Mouse (Mus musculus) ovary, postnatal 14 days (tissue): Measurements from ENCODE around the gene Tent2.
"Not testable (repeated sequence)": the region's sequence is repeated elsewhere in the genome, so short reads cannot be mapped to it uniquely, and the experiment has no call there.

ENCODE experiments used
- DNase-seq: peaks from one replicate; pipeline ENCODE4 v3.0.0; 2022; ENCODE audit warnings: low spot score

The Tent2 gene

DNA sequence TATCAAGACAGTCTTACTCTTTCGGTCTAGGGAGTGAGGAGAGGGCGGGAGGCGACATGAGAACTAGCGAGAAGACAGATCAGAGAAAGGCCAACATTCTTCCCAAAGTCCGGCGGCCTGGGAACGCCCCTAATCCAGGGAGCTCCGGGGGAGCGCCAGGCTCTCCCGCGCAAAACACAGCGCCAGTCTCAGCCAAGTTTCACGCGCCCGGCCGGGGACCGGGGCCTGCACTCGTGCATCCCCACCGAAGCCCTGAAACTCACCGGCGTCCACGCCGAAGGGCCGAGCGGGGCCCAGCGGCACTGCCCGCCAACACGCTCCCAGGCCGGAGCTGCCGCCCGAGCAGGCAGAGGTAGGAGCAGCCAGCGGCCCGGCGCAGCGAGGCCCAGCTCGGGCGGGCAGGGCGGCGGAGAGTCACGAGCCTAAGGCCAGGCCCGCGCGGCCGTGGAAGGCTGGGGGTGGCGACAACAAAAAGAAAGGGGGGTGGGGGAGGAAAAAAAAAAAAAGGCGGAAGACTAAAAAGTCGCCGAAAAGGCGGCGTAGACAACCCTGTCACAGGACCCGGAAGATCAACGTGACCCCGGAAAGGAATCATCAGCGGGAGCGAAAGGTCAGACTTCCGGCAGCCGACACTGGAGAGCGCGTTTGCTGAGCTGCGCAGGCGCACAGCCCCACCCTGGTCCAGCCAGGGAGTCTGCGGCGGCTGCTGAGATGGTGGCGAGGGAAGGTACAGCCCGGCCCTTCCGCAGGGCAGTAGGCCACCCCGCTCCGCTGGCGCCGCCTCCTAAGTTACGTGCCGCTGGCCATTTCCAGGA lies at the start of gene Tent2:
Gene Tent2 (minus strand): TSS at position 555 of the 815 bp plus-strand sequence.
- peak; percentile 82 for DNase-seq

DNA sequence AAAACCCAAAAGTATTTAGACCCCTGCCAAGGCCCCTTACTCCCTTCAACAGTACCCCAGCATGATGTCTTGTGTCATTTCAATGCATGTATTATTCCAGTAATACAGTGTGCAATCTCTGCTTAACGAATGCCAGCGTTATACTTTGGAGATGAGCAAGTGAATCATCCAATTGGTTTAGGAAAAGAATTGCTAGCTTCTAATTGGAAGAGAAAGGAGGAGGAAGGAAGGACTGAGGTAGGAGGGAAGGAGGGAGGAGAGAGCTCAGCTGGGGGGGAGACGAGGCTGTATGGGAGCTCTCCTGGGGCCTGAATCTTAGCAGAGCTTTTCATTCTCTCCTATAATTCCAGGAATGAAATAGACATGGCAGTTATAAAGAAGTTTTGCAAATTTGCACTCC lies 49.0 kb upstream of the Tent2 start:
- no peak for DNase-seq

DNA sequence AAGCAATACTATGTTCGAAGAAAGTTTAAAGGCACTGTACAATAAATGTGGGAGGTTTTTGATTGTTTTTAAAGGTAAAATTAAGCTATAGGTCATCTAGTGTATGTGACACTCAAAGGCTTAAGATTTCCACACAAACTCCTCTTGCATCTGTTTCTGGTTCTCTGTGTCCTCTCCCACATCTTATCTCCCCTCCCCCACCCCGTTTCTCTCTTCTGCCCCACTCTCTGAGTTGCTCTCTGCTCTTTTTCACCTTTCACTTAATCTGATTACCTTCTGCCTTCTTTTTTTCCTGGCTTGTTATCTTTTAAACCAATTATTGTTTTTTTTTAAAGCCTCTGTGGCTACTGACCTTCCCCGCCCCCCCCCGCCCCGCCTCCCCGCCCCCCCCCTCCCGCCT lies 47.4 kb upstream of the Tent2 start:
- DNase-seq, result no peak

DNA sequence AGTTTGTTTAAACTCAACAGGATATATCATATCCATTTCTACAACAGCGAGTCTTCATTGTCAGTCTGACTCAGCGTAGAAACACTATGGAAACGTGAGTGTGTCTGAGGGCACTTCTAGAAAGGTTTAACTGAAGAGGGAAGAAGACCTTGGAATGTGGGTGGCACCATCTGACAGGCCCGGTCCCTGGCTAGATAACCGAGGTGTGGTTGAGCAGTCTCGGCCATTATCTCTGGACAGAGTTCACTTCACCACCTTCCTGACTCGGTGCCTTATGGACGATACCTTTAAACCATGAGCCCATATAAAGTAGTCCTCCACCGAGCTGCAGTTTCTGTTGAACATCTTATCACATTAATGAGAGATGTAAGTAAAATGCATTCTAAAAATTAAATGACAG lies 46.9 kb upstream of the Tent2 start:
- DNase-seq, result no peak

DNA sequence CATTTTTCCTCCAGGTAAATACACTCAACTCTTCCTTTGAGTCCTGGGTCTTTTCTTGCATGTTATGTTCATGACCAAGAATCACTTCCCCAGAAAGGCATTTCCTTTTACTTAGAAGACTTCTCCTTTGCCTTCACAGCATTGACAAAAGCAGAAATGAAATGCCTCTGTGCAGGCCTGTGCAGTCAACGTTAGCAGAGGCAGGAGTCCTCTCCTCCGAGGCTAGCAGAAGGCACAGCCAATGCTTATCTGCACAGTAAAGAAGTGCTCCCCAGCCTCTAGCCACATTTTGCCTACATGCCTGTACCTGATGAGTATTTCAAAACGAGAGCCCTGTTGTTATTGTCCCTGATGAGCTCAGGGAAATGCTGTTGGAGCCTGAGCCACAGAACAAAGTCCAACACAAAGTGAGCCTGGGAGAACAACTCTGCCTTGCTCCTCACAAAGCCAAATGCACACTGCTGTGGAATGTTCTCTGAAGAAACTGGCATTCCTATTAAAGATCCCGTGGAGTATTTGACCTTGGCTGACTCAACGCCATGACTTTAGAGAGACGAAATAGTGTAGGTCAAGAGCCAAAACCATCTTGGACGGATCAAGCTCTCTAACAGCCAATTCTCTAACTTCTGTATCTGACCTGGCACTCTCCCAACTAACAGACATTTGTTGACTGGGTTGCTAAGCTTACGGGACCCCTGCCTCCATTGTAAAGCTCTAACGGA lies 45.7 kb upstream of the Tent2 start:
- DNase-seq, result no peak

DNA sequence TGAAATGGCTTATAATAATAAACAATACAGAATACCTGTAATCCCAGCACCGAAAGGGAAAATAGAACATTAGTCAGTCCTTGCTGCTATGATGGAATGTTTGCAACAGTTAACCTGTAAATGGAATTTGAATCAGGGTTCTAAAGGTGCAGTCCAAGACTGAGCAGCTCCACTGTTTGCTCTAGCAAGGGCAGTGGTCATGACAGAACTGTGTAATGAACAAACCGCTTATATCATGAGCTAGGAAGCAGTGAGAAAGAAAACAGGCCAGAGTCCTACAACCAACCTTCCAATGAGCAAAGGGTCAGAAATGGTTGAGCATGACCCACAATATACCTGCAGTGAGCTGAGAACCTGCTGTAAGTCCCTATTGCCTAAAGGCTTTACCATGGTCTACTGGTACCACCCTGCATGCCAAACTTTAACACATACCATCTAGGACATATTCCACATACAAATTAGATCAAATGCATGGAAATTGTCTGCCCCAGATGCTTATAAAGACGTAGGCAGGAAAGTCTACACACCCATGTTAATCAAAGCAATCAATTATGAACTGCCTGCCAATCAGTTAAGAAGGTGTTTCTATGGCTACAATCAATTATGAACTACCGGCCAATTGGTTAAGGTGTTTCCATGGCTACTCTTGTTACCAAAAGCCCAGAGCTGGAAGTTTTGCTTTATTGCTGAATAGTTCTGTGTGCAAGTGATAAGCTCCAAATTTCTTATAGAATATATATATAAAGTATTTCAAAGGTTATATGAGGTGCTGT lies 42.3 kb upstream of the Tent2 start:
- DNase-seq, result no peak

DNA sequence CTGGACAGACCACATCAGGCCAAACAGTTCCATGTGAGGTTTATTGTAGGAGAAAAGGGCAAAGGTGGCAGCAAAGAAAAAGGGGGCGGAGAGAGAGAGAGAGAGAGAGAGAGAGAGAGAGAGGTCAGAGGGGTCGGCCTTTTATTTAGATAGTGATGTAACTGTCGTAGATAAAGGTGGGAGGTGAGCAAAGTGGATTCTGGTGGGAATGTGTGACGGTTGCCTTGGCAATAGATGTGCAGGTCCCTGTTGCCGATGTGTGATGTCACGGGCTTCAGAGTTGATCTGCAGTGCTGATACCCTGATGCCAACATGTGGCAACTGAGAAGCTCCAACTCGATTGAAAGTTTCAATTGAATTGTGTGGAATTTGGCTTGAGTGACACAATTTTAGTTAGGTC lies 40.1 kb upstream of the Tent2 start:
- DNase-seq, result no peak

DNA sequence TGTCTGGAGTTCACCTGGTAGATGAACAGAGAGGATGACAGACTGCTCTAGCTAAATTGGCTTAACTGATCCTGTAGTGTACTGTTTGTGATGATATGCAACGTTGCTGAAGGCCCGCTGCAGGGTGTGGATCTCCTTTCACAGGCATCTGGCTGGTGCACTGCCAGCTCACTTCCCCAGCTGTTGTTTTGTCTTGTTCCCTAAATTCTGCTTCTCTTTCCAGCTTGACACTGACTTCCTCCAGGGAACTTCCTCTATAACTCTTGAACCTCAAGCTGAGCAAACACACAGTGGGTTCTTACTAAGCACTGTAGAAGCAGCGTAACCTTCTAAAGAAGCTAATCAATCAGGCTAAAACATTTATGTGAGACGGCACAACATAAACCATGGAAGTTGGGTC lies 38.8 kb upstream of the Tent2 start:
- no peak for DNase-seq

DNA sequence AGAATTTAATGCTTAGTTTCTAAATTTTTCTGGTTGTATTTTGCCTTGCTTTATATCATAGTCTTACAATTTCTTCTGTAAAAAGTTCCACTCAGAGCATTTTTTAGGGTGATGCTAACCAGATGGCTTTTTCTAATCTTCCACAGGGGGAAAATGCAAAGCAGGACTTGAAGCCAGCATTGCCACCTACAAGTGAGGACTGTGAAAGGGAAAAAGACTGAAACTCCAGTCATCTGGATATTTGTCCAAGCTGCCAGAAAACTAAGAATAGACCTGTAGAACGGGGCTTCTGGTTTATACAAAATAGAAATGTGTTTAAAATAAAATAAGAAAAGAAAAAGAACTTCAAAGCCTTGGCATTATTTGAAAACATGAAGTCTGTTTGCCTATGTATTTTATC lies 19.6 kb upstream of the Tent2 start:
- DNase-seq, result no peak

DNA sequence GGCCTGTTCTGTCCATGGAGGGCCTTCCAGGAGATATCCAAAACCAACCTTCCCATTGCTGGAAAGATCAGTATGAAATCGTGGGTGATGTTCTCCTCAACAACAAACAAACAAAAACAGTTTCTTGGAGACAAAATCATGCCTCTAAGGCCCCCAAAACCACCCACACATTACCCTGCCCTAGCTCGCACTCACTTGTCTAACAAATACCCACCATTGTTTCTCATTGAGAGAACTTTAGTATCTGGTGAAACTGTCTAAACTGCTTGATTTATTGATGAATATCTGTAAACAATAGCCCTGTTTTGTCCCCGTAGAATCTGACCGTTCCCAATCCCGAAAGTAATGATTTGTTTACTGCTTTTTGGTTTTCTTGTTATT lies 451 bp upstream of the Tent2 start:
- no peak for DNase-seq

DNA sequence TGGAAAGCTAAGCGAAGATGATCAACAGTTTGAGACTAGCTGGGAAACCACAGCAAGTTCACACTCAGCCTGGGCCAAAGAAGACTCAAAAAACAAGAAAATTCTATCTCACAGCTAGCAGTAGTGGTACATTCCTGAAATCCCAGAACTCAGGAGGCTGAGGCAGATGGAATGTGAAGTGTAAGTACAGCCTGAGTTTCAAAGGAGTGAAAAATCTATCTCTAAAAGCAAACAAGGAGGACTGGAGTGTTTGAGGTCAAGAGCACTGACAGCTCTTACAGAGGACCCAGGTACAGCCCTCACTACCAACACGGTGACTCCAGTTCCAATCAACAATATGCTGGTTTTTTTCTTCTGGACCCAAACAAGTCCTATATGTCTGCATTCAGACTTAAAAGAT lies 2.8 kb downstream of the Tent2 start:
- DNase-seq, result no peak

DNA sequence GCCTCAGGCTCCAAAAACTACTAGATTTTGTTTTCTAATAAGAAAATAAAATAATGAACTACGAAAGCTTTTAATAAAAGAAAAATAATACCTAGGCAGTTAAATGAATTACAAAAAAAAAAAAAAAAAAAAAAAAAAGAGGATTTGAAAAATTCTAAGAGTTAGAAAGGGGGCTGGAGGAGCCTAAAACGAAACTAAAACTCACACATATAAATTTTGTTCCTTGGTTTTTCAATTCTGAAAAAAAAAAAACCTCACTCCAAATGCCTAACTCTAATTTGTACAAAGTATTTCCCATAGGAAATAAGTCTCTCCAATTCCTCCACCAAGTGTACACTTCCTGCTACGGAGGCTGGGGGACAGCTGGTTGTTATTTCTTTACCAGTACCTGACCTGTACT lies 3.4 kb downstream of the Tent2 start:
- no peak for DNase-seq

DNA sequence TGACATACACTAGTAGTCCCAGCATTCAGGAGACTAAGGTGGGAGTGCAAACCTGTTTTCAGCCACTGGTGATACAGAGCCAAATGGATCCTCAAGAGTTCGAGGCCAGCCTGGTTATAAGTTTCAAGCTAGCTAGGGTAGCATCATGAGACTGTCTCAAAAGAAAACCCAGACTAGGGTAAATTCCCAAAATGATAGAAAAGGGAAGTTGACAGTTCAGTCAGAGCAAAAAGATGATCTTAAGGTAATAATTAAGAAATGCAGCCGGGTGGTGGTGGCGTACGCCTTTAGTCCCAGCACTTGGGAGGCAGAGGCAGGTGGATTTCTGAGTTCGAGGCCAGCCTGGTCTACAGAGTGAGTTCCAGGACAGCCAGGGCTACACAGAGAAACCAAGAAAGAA lies 4.4 kb downstream of the Tent2 start:
- DNase-seq, result not testable (repeated sequence)

DNA sequence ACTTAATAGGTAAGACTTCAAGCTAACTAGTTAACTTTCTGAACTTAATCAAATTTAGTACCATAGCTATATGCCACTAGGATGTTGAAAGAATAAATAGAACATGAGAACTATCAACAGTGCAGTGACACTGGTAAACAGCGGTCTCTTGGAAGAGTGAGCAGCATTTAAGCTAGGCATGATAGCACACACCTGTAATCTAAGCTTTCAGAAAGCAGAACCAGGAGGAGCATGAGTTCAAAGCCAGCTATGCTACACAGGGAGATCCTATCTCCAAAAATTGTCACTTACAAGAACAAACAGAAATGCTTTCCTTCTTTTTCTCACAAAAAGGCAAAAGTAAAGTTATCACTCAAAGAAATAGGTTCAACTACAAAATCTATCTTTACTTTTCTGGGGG lies 11.8 kb downstream of the Tent2 start:
- no peak for DNase-seq

DNA sequence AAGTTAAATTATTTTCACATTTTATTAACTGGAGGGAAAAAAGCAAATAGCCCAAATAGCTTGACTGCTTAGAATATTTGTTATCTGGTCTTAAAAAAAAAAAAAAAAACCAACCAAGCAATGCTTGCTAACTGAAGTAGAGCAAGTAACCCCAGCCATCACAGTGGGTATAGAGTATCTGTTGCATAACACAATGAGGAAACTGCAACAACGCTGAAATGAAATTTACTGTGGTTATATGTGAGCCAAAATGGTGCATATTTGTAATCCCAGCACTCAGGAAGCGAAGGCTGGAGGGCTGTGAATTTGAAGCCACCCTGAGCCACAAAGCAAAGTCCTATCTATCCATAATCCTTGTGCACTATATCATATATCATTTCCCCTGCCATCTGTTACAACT lies 12.7 kb downstream of the Tent2 start:
- DNase-seq, result no peak

DNA sequence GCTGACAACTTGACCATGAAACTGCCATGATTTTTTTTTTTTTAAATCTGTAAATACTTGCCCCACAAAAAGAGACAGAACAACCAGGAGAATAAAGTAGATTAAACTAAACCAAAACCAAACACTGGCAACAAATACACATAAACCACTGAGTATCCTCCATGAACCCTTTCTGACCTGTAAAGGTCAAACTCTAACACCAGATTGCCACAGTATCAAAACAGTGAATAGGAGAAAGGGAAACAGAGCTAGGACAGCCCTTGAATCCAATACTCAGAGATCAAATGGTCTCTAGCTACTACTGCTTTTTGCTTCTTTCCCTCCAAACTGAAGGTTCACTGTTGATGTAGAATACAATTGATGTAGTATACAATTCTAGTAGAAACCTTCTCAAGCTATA lies 14.6 kb downstream of the Tent2 start:
- no peak for DNase-seq

DNA sequence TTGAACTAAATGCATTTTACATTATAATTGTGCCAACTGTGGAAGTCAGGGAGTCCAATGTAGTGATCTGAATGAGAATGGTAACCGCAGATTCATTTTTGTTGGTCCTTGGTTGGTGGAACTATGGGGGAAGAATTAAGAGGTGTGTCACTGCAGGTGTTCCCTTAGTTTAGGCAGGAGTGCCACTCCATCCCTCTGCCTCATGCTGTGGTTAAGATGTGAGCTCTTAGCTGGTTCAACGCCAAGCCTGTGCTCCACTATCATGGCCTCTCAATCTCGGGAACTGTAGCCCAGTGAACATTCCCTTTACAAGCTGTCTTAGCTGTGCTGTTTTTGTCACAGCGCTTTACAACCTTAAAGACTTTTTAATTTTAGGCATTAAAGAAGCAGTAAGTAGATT lies 28.9 kb downstream of the Tent2 start:
- no peak for DNase-seq

DNA sequence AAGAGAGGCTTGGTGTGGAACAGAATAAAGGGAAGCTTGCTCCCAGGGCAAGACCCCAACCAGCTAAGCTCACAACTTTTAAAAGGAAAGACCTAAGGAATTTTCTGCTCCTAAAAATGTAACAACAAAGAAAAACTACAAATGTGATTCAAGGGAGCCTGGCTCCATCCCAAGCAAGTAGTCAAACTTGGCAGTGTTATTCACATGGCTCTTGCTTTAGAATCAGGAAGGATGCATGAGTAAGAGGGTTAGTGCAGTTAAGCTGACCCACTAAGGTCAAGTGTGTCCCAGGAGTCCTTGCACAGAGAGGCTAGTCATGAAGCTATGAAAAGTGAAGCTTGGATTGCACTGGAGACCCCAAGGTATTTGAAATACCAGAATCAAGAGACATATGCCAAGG lies 29.7 kb downstream of the Tent2 start:
- DNase-seq, result no peak

DNA sequence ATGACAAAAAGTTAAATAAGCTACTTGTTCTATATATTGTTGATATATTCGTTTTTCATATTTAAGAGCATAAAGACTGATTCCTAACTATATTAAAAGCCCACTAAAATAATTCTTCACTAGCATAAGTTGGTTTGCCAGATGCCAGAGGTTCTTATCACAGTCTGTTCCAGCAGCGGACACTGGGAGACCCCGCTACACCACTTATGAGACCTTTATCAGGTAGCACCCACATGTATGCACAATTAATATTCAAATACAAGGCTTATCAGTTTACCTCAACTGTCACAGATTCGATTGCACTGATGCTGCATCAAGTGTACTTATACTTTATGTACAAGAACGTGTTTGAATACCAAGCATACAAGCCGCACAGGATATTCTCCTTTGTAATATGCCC lies 33.9 kb downstream of the Tent2 start:
- no peak for DNase-seq

DNA sequence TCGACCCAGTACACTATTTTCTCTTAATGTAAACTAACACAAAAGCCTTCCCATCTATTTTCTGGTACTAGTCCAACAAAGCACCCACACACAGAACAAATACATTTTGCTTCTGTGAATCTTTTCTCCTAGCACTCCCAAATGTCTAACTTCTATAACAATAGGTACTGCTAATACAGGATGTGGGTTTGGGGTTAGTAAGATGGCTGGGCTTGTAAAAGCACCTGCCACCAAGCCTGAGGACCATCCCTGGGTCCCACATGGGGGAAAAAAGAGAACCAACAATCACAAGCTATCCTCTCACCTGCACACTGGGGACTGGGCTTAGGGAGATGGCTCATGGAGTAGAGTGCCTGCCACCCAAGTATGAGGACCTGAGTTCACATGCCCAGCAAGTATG lies 38.9 kb downstream of the Tent2 start:
- DNase-seq, result no peak

DNA sequence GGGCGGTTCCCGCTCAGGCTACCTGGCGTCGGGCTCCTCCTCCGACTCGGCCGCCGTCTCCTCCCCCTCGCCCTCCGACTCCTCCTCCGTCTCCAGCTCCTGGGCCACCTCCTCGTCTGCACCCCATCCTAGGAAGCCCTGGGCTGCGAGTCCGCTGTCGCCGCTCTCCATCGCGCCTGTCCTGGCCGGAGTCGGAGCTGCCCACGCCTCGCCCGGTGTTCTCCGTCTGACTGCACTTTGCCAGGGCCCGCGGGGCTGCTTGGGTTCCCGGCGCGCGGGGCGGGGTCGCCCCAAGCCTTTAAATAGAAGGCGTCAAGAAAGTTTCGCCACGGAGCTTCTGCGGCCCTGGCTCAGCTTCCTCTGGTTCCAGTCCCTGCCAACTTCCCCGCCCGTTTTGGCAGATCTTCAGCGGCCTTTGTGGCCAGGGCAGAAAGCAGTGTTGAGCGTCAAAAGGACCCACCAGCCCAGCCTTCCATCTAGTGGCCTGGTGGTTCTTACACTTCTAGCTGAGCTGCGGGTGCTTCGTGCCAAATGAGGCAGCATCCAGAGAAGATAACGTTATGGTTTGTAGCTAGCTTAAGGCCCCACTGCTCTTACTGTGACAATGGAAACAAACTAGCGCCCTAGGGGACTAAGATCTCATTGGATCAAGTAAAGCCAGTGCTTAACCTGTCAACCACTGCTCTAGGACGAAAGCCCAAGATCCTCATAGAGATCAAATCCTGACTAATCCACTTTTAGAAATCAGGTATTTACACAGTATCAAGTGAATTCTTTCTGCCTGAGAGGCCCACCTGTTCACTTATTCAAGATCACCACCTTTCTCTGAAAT lies 47.6 kb downstream of the Tent2 start, which contains the start of gene Cmya5:
Gene Cmya5 (minus strand): TSS at position 389 of the 832 bp plus-strand sequence.
- peak; percentile 86 for DNase-seq

DNA sequence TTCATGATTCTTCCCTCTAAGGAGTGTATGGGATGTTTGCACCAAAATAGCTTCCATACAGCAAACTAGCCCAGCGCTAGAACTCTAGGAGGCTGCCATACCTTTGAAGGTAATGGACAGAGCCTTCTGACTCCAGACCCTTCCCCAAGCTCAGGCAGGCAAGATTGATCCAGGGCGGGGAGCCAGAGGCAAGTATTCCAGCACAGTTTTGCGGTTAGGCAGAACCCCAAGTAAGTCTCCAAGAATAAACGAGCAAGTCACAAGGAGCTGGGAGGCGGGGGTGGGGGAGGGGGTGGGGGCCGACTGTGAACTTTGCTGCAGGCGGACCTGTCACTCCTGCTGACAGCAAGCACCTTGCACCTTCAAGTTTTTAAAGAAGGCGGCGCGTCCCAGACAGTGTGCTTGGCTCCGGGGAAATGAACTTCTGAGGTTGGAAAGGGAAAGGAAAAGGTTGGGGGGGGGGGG lies 48.3 kb downstream of the Tent2 start:
- no peak for DNase-seq
